Mouse (Mus musculus) liver, adult 2 months (tissue): ENCODE results near the gene Cnn1. TPM values are rescaled to one million over a fixed set of nuclear protein-coding genes. Genes with fewer than 3 reads are reported as not detected.
A peak's percentile ranks its signal among the peaks of the same experiment; 100 is the strongest.

Experiments used
- DNase-seq: peaks from one replicate; pipeline ENCODE4 v3.0.0-alpha.2; 2011; ENCODE audit warnings: low read depth, low spot score; ENCODE audit errors: extremely low read depth
- H3K27ac ChIP-seq: fragments of 200-500 bp; replicated peaks from 2 replicates; pipeline ENCODE4 v1.5.1; 2012; ENCODE audit warnings: low read depth, mild to moderate bottlenecking, control low read depth, inconsistent platforms, low read length; ENCODE audit not compliant: insufficient read depth
- H3K27me3 ChIP-seq: fragments of 200-500 bp; 2 replicates; pipeline ENCODE4 v1.6.1; 2012; ENCODE audit warnings: mild to moderate bottlenecking, moderate library complexity, low read length, inconsistent platforms; ENCODE audit not compliant: control insufficient read depth, insufficient read depth
- H3K36me3 ChIP-seq: fragments of 200-500 bp; 2 replicates; pipeline ENCODE4 v1.6.1; 2012; ENCODE audit warnings: low read length, inconsistent platforms; ENCODE audit not compliant: control insufficient read depth, insufficient read depth
- H3K4me1 ChIP-seq: fragments of 200-500 bp; 2 replicates; pipeline ENCODE4 v1.6.1; 2011; ENCODE audit warnings: low read length; ENCODE audit not compliant: control insufficient read depth, insufficient read depth
- H3K4me3 ChIP-seq: fragments of 200-500 bp; 2 replicates; pipeline ENCODE4 v1.5.1; 2011; ENCODE audit warnings: low read depth, mild to moderate bottlenecking, control low read depth, low read length, moderate library complexity; ENCODE audit not compliant: insufficient read depth
- H3K79me2 ChIP-seq: fragments of 200-500 bp; 2 replicates; pipeline ENCODE4 v1.6.1; 2012; ENCODE audit warnings: inconsistent platforms, mild to moderate bottlenecking, low read length, moderate library complexity; ENCODE audit not compliant: control insufficient read depth, insufficient read depth
- H3K9ac ChIP-seq: fragments of 200-500 bp; 2 replicates; pipeline ENCODE4 v1.6.1; 2012; ENCODE audit warnings: low read depth, mild to moderate bottlenecking, control low read depth, inconsistent platforms, low read length
- CTCF ChIP-seq: fragments of 200-500 bp; IDR thresholded peaks from 2 replicates; pipeline ENCODE4 v1.5.1; 2011; ENCODE audit warnings: low read depth, low read length, control low read depth
- POLR2A ChIP-seq: fragments of 200-500 bp; IDR thresholded peaks from 2 replicates; pipeline ENCODE4 v1.6.1; 2011; ENCODE audit warnings: low read length, control low read depth; ENCODE audit not compliant: insufficient read depth; ENCODE audit errors: extremely low read depth
- WGBS: fragments of 180-500 bp; shearing (Covaris S2); methylation state at CpG from one replicate; pipeline ENCODE4 v1.1.7; 2018; 5-methylcytosine and 5-hydroxymethylcytosine counted together
- polyA plus RNA-seq: library from polyadenylated mRNA; depleted of rRNA; stranded (reverse); fragments of >200 nt; gene quantifications from 2 replicates; pipeline ENCODE4 v1.2.3, GENCODE M21; 2012
- total RNA-seq: library from RNA; depleted of rRNA; stranded (reverse); fragments of >200 nt; gene quantifications from 2 replicates; pipeline ENCODE4 v1.2.3, GENCODE M21; 2014

The Cnn1 gene
- total and polyA plus RNA-seq, 2 experiments: 0.22 to 0.28 TPM

DNA sequence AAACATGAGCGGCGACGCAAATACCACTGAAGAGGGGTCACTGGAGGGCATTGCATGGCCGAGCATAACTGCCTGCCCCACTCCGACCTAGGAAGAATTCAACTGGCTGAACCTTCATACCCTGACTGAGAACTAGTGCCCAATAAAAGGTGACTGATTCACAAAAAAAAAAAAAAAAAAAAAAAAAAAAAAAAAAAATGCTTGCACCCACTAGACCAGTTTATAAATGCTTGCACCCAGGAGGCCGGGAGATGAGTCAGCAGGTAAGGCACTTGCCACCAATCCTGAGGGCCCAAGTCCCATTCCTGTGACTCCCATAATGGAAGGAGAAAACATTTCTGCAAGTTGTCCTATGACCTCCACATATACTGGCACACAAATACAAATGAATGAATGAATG is 6.3 kb upstream of the Cnn1 start:
- no peak overlapping the region for H3K4me3 ChIP-seq
- H3K36me3 ChIP-seq: no peaks in the 10 kb centered on the region
- no peaks in the 10 kb centered on the region for H3K27me3 ChIP-seq
- WGBS: 86% methylated on average over 6 of the region's 6 CpGs
- TF ChIP-seq POLR2A (no peak), CTCF (no peak)
- no peaks in the 10 kb centered on the region for H3K79me2 ChIP-seq
- H3K4me1 ChIP-seq: no peaks in the 10 kb centered on the region
- no peak overlapping the region for H3K9ac ChIP-seq
- H3K27ac ChIP-seq: no peak overlapping the region
- no peak for DNase-seq

DNA sequence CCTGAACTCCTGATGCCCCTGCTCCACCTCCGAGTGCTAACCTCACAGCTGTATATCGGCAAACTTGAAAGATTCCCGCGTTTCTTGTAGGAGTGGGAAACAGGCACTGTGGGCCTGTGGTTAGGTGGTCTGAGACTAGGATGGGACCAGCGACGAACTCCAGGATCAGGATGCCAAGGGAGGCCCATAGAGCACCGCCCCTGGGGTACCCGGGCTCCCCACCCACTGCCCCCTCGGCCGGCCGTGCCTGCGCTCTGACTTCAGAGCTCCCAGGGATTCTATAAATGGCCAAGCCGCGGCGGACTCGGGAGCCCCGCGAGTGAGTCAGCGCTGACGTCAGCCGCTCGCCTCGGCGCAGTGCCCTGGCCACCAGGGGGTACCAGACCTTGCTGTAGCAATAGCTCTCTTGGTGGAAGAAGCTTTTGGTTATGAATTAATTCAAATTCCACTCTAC is 3.1 kb upstream of the Cnn1 start:
- Histone ChIP-seq H3K9ac (peak overlapping the region; percentile 30; the same call in 1 of the 2 replicates), H3K4me1 (no peaks in the 10 kb centered on the region), H3K79me2 (no peaks in the 10 kb centered on the region), H3K27me3 (peaks cover 5% of the 10 kb centered on the region; the same call in 1 of the 2 replicates), H3K27ac (no peak overlapping the region), H3K36me3 (no peaks in the 10 kb centered on the region), H3K4me3 (peak overlapping the region; percentile 32; the same call in 1 of the 2 replicates)
- peak; percentile 81 for TF ChIP-seq CTCF
- no peak for TF ChIP-seq POLR2A
- DNase-seq: peak; percentile 31
- WGBS: 2% methylated on average over 24 of the region's 24 CpGs

DNA sequence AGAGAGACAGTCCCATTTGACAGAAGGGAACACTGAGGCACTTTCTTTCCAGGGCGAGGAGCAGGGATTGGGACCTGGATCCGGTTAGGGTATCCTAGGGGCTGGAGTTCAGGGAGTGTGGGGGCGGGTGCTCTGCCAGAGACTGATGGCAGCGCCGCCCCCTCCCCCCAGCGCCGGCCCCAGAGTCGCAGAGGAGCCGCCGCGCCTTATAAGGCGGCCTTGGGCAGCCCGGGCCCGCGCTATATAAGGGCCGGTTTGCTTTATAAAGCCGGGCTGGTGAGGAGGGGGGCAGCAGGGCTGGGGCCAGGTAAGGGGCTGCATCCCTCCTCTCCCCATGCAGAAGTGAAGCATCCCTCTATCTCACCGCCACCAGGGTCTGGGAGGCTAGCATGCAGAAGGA is 906 bp downstream of the Cnn1 start:
- no peaks in the 10 kb centered on the region for H3K79me2 ChIP-seq
- no peak overlapping the region for H3K4me3 ChIP-seq
- H3K27me3 ChIP-seq: peaks cover 5% of the 10 kb centered on the region; the same call in 1 of the 2 replicates
- DNase-seq: no peak
- WGBS: 14% methylated on average over 18 of the region's 18 CpGs
- no peaks in the 10 kb centered on the region for H3K4me1 ChIP-seq
- H3K36me3 ChIP-seq: no peaks in the 10 kb centered on the region
- TF ChIP-seq POLR2A (no peak), CTCF (no peak)
- H3K9ac ChIP-seq: no peak overlapping the region
- no peak overlapping the region for H3K27ac ChIP-seq

DNA sequence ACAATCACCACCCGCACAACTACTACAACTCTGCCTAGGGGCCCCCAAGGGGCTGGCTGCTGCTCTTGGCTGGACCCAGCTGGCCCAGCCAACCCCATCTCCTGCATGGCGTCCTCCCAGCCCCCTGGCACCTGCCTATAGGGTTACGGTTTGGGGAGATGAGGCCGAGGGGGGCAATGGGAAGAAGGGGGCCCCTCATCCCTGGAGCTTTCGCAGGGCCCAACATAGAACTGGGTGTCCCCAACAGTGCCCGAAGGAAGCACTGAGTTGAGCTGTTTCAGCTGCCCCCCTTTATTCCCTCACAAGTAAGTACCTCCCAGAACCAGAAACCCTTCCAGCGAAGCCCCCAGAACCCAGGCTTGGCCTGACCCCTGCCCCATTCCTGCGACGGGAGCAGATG is 9.2 kb downstream of the Cnn1 start:
- peaks cover 11% of the 10 kb centered on the region for H3K36me3 ChIP-seq
- H3K9ac ChIP-seq: no peak overlapping the region
- no peaks in the 10 kb centered on the region for H3K79me2 ChIP-seq
- no peak for TF ChIP-seq POLR2A
- TF ChIP-seq CTCF: no peak
- 89% methylated on average over 9 of the region's 9 CpGs for WGBS
- H3K4me3 ChIP-seq: no peak overlapping the region
- H3K4me1 ChIP-seq: no peaks in the 10 kb centered on the region
- no peak for DNase-seq
- no peaks in the 10 kb centered on the region for H3K27me3 ChIP-seq
- no peak overlapping the region for H3K27ac ChIP-seq

DNA sequence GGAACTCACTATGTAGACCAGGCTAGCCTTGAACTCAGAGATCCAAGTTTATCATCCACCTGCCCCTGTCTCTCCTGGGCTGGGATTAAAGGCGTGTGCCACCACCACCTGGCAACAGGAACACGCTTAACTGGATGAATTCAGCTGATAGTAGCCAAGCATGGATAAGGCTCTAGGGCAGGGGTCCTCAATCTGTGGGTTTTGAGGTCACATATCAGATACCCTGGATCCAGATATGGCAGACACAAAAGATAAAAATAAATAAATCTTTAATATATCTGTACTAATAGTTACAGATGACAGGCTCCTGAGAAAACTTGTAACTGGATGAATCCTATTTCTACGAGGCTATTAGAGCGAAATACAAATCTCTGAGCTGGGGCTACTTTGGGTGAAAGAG is 16.6 kb downstream of the Cnn1 start:
- 91% methylated on average over 4 of the region's 4 CpGs for WGBS
- no peak overlapping the region for H3K27ac ChIP-seq
- no peak overlapping the region for H3K4me3 ChIP-seq

DNA sequence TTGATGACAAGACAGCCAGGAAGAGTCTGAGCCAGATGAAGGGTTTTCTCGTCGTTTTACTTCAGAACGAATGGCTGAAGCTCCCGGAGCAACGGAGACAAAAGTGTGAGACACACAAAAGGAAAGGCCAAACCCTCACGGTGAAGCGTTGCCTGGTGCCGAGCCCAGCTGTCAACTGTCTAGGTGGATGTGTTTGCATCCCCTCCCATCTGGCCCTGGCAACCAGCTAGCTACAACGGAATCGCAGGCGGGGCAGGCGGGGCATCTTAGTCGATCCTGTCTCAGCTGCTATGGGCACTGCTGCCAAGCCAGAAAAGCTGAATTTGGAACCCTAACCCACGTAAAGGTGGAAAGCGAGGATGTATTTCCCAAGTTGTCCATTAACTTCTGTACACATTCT is 17.1 kb downstream of the Cnn1 start:
- 19% methylated on average over 15 of the region's 15 CpGs for WGBS
- Histone ChIP-seq H3K4me3 (peak overlapping the region; percentile 83; the same call in 1 of the 2 replicates), H3K27me3 (no peaks in the 10 kb centered on the region), H3K27ac (no peak overlapping the region), H3K9ac (peak overlapping the region; percentile 88), H3K79me2 (peaks cover 3% of the 10 kb centered on the region; the same call in 1 of the 2 replicates), H3K36me3 (peaks cover 14% of the 10 kb centered on the region), H3K4me1 (peaks cover 7% of the 10 kb centered on the region; the same call in 1 of the 2 replicates)
- TF ChIP-seq CTCF (no peak), POLR2A (no peak)
- no peak for DNase-seq

More for the DNA sequence above, 16.6 kb downstream of the Cnn1 start:
- Histone ChIP-seq H3K4me1 (peaks cover 7% of the 10 kb centered on the region; the same call in 1 of the 2 replicates), H3K27me3 (no peaks in the 10 kb centered on the region), H3K79me2 (peaks cover 3% of the 10 kb centered on the region; the same call in 1 of the 2 replicates), H3K9ac (no peak overlapping the region), H3K36me3 (peaks cover 14% of the 10 kb centered on the region)
- no peak for DNase-seq
- TF ChIP-seq POLR2A (no peak), CTCF (no peak)
